ENCODE assay signal across 24 mouse cellular contexts in the genomic region with DNA sequence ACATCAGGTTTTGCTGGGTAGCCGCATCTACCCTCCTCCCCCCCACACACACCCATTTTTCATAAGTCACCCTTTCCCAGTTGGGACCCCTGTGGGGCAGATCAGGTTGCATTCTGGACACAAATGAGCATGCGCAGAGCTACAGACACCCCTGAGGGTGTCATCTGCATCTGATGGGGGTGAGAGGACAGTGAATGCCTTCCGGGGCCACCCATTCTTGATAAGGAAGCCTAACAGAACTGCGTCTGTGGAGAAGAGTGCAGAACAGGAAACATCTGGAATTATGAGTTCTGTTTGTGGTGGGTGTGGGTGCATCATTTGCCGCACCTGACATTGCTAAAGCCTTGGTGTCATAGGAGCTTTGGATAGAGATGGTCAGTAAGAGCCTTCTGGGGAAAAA. TPM values are rescaled to one million over a fixed set of nuclear protein-coding genes. Genes with fewer than 3 reads are reported as not detected.
DNase-seq lines count a peak whose midpoint lies in the region; ATAC-seq and TF ChIP-seq lines count a peak whose summit lies in the region.
"Had no signal": no experiment of that assay in that cellular context is flagged by ENCODE, and none has a peak within 500 bp of the region (broad histone marks: within the 10 kb centered on the region; RNA-seq: fewer than 3 reads in every experiment).

No protein-coding gene starts in this region.

- no peak overlapping the region for H3K9ac ChIP-seq in midbrain, postnatal 0 days (replicated peaks; ENCODE audit: low read length, poor library complexity, severe bottlenecking)
- H3K9ac ChIP-seq: embryonic facial prominence, embryonic 12.5 days; hindbrain, embryonic 15.5 days; liver, embryonic 14.5 days; lung, embryonic 15.5 days; midbrain, embryonic 12.5 days had no signal

- peaks cover 45% of the 10 kb centered on the region for H3K4me1 ChIP-seq in midbrain, embryonic 10.5 days
- 0 out of 2 replicates have a peak, but pooled peaks cover 11% of the 10 kb centered on the region for H3K4me1 ChIP-seq in midbrain, postnatal 0 days (ENCODE audit: insufficient read depth, low read length)

- 0 out of 2 replicates have a peak overlapping the region, but pooled peaks have one; percentile 28 for H3K27ac ChIP-seq in midbrain, embryonic 10.5 days (replicated peaks)
- no peak overlapping the region for H3K27ac ChIP-seq in midbrain, postnatal 0 days (ENCODE audit: low read depth, low read length)
- H3K27ac ChIP-seq: embryonic facial prominence, embryonic 12.5 days; heart, embryonic 10.5 days; hindbrain, embryonic 15.5 days; layer of hippocampus, adult 2 months; liver, embryonic 14.5 days; lung, embryonic 15.5 days; midbrain, embryonic 12.5 days had no signal

- TF ChIP-seq CTCF in midbrain, postnatal 0 days (IDR thresholded peaks at IDR 0.05) = no peak

- no peak overlapping the region for H3K4me3 ChIP-seq in midbrain, embryonic 10.5 days
- H3K4me3 ChIP-seq in midbrain, postnatal 0 days (ENCODE audit: low read depth, low read length) = no peak overlapping the region
- H3K4me3 ChIP-seq: embryonic facial prominence, embryonic 12.5 days; heart, embryonic 10.5 days; hindbrain, embryonic 15.5 days; layer of hippocampus, adult 2 months; lung, embryonic 15.5 days; midbrain, embryonic 12.5 days had no signal

- 89% methylated on average over 5 of the region's 5 CpGs for WGBS in midbrain, embryonic 10.5 days
- 93% methylated on average over 5 of the region's 5 CpGs for WGBS in midbrain, postnatal 0 days

- no peaks in the 10 kb centered on the region for H3K36me3 ChIP-seq in midbrain, embryonic 10.5 days
- no peaks in the 10 kb centered on the region for H3K36me3 ChIP-seq in midbrain, postnatal 0 days (ENCODE audit: insufficient read depth, low read length)
- H3K36me3 ChIP-seq: embryonic facial prominence, embryonic 12.5 days; heart, embryonic 10.5 days; hindbrain, embryonic 15.5 days; lung, embryonic 15.5 days; midbrain, embryonic 12.5 days had no signal

- no peak overlapping the region for H3K4me2 ChIP-seq in midbrain, postnatal 0 days (ENCODE audit: low read depth, low read length, poor library complexity, severe bottlenecking)
- H3K4me2 ChIP-seq: embryonic facial prominence, embryonic 12.5 days; hindbrain, embryonic 15.5 days; lung, embryonic 15.5 days; midbrain, embryonic 12.5 days had no signal

- no peaks in the 10 kb centered on the region for H3K9me3 ChIP-seq in midbrain, embryonic 10.5 days (replicated peaks)
- H3K9me3 ChIP-seq in midbrain, postnatal 0 days (ENCODE audit: low read length) = no peaks in the 10 kb centered on the region
- H3K9me3 ChIP-seq: embryonic facial prominence, embryonic 12.5 days; heart, embryonic 10.5 days; hindbrain, embryonic 15.5 days; lung, embryonic 15.5 days; midbrain, embryonic 12.5 days had no signal

- H3K27me3 ChIP-seq in midbrain, embryonic 10.5 days (ENCODE audit: low read depth, poor library complexity, severe bottlenecking) = peaks cover 50% of the 10 kb centered on the region
- no peaks in the 10 kb centered on the region; the same call in 1 of the 2 replicates for H3K27me3 ChIP-seq in midbrain, postnatal 0 days (ENCODE audit: insufficient read depth, low read length)
- H3K27me3 ChIP-seq: embryonic facial prominence, embryonic 12.5 days had no signal

- no peak for DNase-seq in midbrain, embryonic 10.5 days (ENCODE audit: low spot score)
- no peak for DNase-seq in midbrain, postnatal 0 days (ENCODE audit: low spot score)
- DNase-seq in induced T-regulatory cell, adult 2 months (ENCODE audit: low read depth) = peak; percentile 42
- DNase-seq in thymus, postnatal 0 days (ENCODE audit: low spot score) = peak; percentile 70
- DNase-seq in urinary bladder, adult 2 months (ENCODE audit: low spot score) = no peak
- DNase-seq in layer of hippocampus, postnatal 14 days (ENCODE audit: low spot score in 2 of 2) = no peak
- DNase-seq: cerebellum, adult 11 months; cerebellum, postnatal 14 days; heart, postnatal 4 days; kidney, postnatal 25 days; layer of hippocampus, postnatal 36 days; lung, postnatal 36 days; right cerebral cortex, postnatal 25 days; spleen, adult 18-20 months had no signal

- no peak for ATAC-seq in midbrain, postnatal 0 days (ENCODE audit: low FRiP score)
- no peak for ATAC-seq in frontal cortex, adult (ENCODE audit: low TSS enrichment)
- ATAC-seq: intestine, postnatal 0 days had no signal

RNA-seq across cellular contexts. Expression of a gene that starts 22.7 kb away (rescaled TPM):
- polyA plus RNA-seq in midbrain, embryonic 10.5 days (2016; fragmentation: Nextera tagmentation; extraction: Ambion mirVana) = 1.6 and 2.7 TPM in 2 replicates
- 0.66 TPM in 1 of 2 replicates, not detected in the other for total RNA-seq in midbrain, postnatal 0 days (2014; rRNA removed)
- polyA plus RNA-seq in midbrain, postnatal 0 days (2015; fragmentation: Nextera tagmentation; extraction: Ambion mirVana) = 0.59 and 0.83 TPM in 2 replicates
- 282 TPM in 2 replicates for polyA plus RNA-seq in thymus, postnatal 0 days (2015; fragmentation: Nextera tagmentation; extraction: Ambion mirVana)
- 1.5 and 1.7 TPM in 2 replicates for polyA plus RNA-seq in urinary bladder, adult 2 months (2012; rRNA removed)
- total RNA-seq in layer of hippocampus, postnatal 14 days (2021) = not detected
- total RNA-seq: layer of hippocampus, adult 2 months; layer of hippocampus, postnatal 36 days; left cerebral cortex, postnatal 10 days had no signal

RNA-seq across cellular contexts. Expression of a gene that starts 47.6 kb away (rescaled TPM):
- 31.7 and 36.1 TPM in 2 replicates for polyA plus RNA-seq in midbrain, embryonic 10.5 days (2016; fragmentation: Nextera tagmentation; extraction: Ambion mirVana)
- total RNA-seq in midbrain, postnatal 0 days (2014; rRNA removed) = 21.3 and 22.7 TPM in 2 replicates
- polyA plus RNA-seq in midbrain, postnatal 0 days (2015; fragmentation: Nextera tagmentation; extraction: Ambion mirVana) = 47.0 and 49.1 TPM in 2 replicates
- polyA plus RNA-seq in thymus, postnatal 0 days (2015; fragmentation: Nextera tagmentation; extraction: Ambion mirVana) = 70.5 and 73.3 TPM in 2 replicates
- 63.9 and 64.3 TPM in 2 replicates for polyA plus RNA-seq in urinary bladder, adult 2 months (2012; rRNA removed)
- total RNA-seq in layer of hippocampus, postnatal 14 days (2021) = 10 to 100 TPM; 26.1 to 30.8 TPM

Comparison
In these comparisons a context has a peak if more than half of its experiments do, and no peak if none do; other contexts are left out.
1. DNase-seq: peak in induced T-regulatory cell, adult 2 months (single experiment) and thymus, postnatal 0 days (single experiment); none in midbrain, embryonic 10.5 days (single experiment), midbrain, postnatal 0 days (single experiment), urinary bladder, adult 2 months (single experiment) and layer of hippocampus, postnatal 14 days (0 of 2).
2. RNA of a gene that starts 22.7 kb away (polyA plus RNA-seq): 282 TPM in thymus, postnatal 0 days; 1.6 to 2.7 TPM in midbrain, embryonic 10.5 days, 1.5 to 1.7 TPM in urinary bladder, adult 2 months and 0.59 to 0.83 TPM in midbrain, postnatal 0 days; every median in the first group is over 10 times any median in the second.